Mouse (Mus musculus) spleen, postnatal 14 days (tissue): ENCODE results near the gene Fhl5.
"Not testable (repeated sequence)": the region's sequence is repeated elsewhere in the genome, so short reads cannot be mapped to it uniquely, and the experiment has no call there.

Experiments
- DNase-seq, 2 experiments: peaks; one replicate each; pipeline ENCODE4 v3.0.0; 2021 to 2022; ENCODE audit warnings: low spot score in 2 of 2

Gene Fhl5

DNA sequence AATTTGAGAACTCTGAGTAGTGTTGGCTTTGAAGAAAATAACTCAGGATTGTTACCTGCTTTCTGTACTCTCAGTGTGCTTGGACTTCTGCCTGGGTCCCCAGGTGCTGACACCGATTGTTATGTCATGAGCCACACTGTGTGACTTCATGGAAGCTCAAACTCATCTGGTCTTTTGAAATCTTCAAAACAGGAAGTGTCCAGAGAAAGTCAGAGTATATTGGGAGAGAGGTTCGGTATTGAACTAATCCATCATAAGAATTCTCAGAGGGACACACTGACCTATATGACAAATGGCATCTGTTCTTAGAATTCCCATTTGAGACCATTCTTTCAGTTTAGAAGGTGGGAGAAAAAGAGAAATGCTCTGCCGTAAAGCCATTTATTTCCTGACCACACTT is at the start of gene Fhl5:
Fhl5 (minus strand) TSS at position 101 of the 400 bp plus-strand sequence.
- no peak for DNase-seq

DNA sequence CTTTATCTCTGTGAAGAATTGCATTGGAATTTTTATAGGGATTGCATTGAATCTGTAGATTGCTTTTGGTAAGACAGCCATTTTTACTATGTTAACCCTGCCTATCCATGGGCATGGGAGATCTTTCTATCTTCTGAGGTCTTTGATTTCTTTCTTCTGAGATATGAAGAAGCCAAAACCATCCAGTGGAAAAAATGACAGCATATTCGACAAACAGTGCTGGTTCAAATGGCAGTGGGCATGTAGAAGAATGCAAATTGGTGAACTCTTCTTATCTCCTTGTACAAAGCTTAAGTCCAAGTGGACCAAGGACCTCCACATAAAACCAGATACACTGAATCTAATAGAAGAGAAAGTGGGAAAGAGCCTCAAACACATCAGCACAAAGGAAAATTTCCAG is 42.3 kb upstream of the Fhl5 start:
- DNase-seq = not testable (repeated sequence)

DNA sequence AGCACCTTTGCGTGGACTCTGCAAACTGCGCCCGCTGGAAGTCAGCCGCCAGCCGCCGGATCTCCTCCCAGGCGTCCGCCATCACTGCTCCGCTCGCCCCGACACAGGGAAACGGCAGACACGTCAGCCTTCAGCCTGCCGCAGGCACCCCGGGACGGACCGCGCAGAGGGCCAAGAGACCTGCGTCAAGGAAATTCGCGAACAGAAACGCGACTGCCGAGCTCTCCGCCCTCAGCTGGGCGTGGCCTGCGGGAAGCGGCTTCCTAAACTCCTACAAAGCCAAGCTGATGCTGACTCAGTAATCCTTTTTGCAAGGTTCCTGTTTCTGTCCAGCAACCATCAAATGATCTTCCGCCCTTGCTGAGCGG is 39.0 kb upstream of the Fhl5 start, which contains the start of gene Ufl1:
Ufl1 (minus strand) TSS at position 151 of the 368 bp plus-strand sequence.
- peak; percentile 86 to 89 for DNase-seq

GRCm38 (mm10) chr4:25280938-25281670 is 38.4 kb upstream of the Fhl5 start:
- no peak for DNase-seq

GRCm38 (mm10) chr4:25272861-25273627 is 30.4 kb upstream of the Fhl5 start:
- DNase-seq = no peak

- no peak for DNase-seq
These were observed 29.2 kb upstream of the Fhl5 start for GRCm38 (mm10) chr4:25271926-25272325.

GRCm38 (mm10) chr4:25267144-25267543 is 24.5 kb upstream of the Fhl5 start:
- DNase-seq = no peak

- DNase-seq = no peak
These were observed 15.2 kb upstream of the Fhl5 start for GRCm38 (mm10) chr4:25257822-25258398.

GRCm38 (mm10) chr4:25235663-25236062 is 7.0 kb downstream of the Fhl5 start:
- DNase-seq = not testable (repeated sequence)

- DNase-seq = not testable (repeated sequence)
These were observed 8.9 kb downstream of the Fhl5 start for GRCm38 (mm10) chr4:25233767-25234166.

DNA sequence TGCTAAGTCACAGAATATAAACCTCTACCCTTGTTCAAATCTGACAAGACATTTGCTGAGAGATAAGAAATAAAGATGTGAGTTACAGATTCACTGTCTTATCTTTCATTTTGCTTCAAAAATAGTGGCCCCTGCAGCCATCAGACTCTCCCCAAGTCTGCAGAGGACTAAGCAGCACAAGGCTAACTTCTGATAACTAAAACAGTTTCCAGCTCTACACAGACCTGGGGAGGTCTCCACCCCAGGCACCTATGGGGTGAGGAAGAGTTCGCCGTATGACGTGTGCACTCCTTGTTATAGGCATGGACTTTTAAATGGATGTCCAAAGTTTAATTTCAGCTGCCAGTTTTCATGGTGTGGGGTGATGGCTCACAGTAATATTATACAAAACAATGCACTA is 10.1 kb downstream of the Fhl5 start:
- no peak for DNase-seq

DNA sequence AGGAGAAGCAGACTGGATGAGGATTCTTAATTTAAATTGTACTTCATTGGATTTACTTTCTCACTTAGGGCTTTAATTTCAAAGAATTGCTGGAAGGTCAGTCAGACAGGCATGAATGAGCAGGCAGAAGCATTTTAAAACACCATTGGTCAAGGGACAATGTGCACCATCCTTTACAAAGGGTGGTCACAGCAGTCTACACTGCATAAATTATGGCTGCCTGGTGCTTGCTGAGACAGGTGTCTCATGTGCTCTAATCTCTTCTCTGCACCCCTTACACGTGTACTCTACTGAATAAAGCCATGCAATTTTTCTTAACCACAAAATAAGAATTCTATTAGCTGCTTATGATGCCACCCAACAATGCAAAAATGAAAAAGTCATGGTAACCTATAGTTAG is 15.1 kb downstream of the Fhl5 start:
- DNase-seq = no peak

GRCm38 (mm10) chr4:25221927-25222326 is 20.7 kb downstream of the Fhl5 start:
- DNase-seq = no peak

DNA sequence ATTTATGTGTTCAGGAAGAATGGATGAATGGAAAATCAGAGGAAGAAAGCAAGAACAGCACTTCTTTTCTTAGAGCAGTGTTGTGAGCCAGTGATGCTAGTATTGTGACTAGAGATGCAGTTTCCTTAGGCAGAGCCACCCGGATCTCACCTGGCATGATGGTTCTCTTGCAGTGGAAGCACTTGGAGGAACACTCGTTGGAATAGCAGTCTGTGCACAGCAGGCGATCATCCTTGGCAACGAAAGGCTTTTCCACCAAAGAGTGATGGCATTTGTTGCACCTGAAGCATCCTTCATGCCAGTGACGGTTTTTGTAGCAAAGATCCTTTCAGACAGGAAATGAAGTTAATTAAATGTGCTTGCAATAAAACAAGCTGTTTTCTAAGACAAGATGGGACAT is 29.2 kb downstream of the Fhl5 start:
- no peak for DNase-seq

GRCm38 (mm10) chr4:25206166-25206565 is 36.5 kb downstream of the Fhl5 start:
- no peak for DNase-seq

GRCm38 (mm10) chr4:25197310-25197709 is 45.4 kb downstream of the Fhl5 start:
- no peak for DNase-seq

GRCm38 (mm10) chr4:25179617-25180208 is 63.0 kb downstream of the Fhl5 start:
- DNase-seq = no peak
